Mouse (Mus musculus) embryonic facial prominence, embryonic 12.5 days (tissue): Measurements from ENCODE around the gene Prtn3. TPM values are rescaled to one million over a fixed set of nuclear protein-coding genes. Genes with fewer than 3 reads are reported as not detected.

Source experiments
- ATAC-seq: fragments of 200-750 bp; cut with Nextera tagmentation; 2 replicates; pipeline ENCODE4 v1.8.0; 2017; ENCODE audit not compliant: insufficient number of reproducible peaks, insufficient read depth, low FRiP score, low TSS enrichment
- H3K27ac ChIP-seq: fragments of 300-500 bp; sonication (generic); 2 replicates; pipeline ENCODE4 v1.5.1; 2016; ENCODE audit warnings: mild to moderate bottlenecking
- H3K27me3 ChIP-seq: fragments of 300-500 bp; sonication (generic); 2 replicates; pipeline ENCODE4 v1.6.1; 2016; ENCODE audit warnings: mild to moderate bottlenecking, moderate library complexity
- H3K36me3 ChIP-seq: fragments of 300-500 bp; sonication (generic); 2 replicates; pipeline ENCODE4 v1.6.1; 2016; ENCODE audit warnings: mild to moderate bottlenecking
- H3K4me1 ChIP-seq: fragments of 300-500 bp; sonication (generic); 2 replicates; pipeline ENCODE4 v1.6.1; 2016
- H3K4me2 ChIP-seq: fragments of 300-500 bp; sonication (generic); replicated peaks from 2 replicates; pipeline ENCODE4 v1.6.1; 2016; ENCODE audit warnings: mild to moderate bottlenecking, moderate library complexity
- H3K4me3 ChIP-seq: fragments of 300-500 bp; sonication (generic); 2 replicates; pipeline ENCODE4 v1.5.1; 2016; ENCODE audit warnings: mild to moderate bottlenecking
- H3K9ac ChIP-seq: fragments of 300-500 bp; sonication (generic); 2 replicates; pipeline ENCODE4 v1.6.1; 2016; ENCODE audit warnings: mild to moderate bottlenecking, moderate library complexity
- H3K9me3 ChIP-seq: fragments of 300-500 bp; sonication (generic); 2 replicates; pipeline ENCODE4 v1.6.1; 2016; ENCODE audit warnings: mild to moderate bottlenecking, moderate library complexity
- WGBS: fragments of 180-500 bp; shearing (Covaris S2); methylation state at CpG from one replicate; pipeline ENCODE4 v1.1.7; 2016; 5-methylcytosine and 5-hydroxymethylcytosine counted together
- polyA plus RNA-seq: library from polyadenylated mRNA; unstranded; fragments of >200 nt; fragmentation: Nextera tagmentation; extraction: Ambion mirVana; gene quantifications from 2 replicates; pipeline ENCODE4 v1.2.1, GENCODE M21; 2016

Prtn3 gene
- polyA plus RNA-seq, 1 experiment from 2014 or later = 11.3 TPM

DNA sequence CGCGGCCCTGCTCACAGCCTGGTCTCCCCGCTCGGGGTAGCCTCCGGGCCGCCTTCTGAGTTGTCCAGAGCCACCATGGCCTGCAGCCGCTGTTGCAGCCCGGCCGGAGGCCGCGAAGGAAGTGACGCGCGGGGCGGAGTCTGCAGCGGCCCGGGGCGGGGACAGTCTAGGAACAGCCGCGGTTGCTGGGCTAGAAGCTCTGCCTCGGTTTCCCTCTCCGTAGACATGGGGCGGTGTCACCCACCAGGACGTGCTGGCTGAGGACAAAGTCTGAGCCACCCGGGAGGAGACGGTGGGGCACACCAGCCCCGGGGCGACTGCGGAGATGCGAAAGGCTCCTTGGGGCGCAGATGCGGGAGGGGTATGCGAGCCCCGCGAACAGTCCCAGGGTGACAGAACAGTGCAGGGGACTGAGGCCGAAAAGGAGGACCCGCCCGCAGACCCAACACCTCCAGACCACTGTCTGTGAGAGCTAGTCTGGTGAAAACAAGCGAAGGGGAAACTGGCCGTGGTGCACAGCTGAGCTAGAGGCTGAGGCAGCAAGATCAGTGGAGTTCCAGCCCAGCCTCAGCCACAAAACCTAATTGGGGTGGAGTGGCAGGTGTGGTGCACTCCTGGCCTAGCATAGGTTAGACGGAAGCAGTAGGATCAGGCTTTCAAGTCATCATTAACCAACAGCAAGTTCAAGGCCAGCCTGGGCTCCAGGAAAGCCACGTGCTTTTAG, 42.7 kb downstream of the Prtn3 start, which contains the start of gene Kiss1r:
Gene Kiss1r, plus strand, starts transcription at position 164 of the 724 bp plus-strand sequence.
- Histone ChIP-seq H3K4me3 (peak within 1 kb of the TSS; percentile 77), H3K9ac (peak within 1 kb of the TSS; percentile 95), H3K4me2 (peak within 1 kb of the TSS; percentile 90), H3K9me3 (no peaks in the 10 kb centered on the region), H3K36me3 (peaks cover 8% of the 10 kb centered on the region), H3K27me3 (peaks cover 49% of the 10 kb centered on the region), H3K27ac (peak within 1 kb of the TSS; percentile 67), H3K4me1 (peaks cover 58% of the 10 kb centered on the region)
- WGBS = 2% methylated on average over 42 of the region's 42 CpGs
- peak; percentile 79 for ATAC-seq

DNA sequence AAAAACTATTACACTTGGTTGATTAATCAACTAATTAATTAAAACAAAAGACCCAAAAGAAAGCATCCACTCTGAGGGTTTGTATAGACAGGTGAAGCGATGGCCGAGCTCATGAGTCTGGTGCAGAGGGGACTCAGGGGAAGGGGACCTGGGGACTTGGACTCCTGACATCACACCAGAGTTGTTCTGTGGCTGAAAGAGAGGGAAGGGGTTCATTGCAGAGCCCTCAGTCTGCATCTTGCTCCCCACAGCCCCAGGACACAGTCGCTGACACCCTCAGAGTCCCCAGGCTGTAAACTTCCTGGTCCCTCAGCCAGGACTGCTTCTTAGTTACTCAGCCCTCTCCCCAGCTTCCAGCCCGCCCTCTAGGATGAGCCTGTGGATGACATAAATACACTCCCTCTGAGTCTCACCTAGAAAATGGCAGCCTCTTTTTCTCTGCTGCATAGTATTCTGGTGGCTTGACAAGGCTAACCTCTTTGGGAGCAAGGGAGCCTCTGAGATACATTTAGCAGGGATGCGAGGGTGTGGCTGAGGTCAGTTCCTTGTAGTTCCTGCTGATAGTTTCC, 43.3 kb downstream of the Prtn3 start:
- peaks cover 58% of the 10 kb centered on the region for H3K4me1 ChIP-seq
- no peak for ATAC-seq
- H3K36me3 ChIP-seq = peaks cover 2% of the 10 kb centered on the region; the same call in 1 of the 2 replicates
- H3K4me2 ChIP-seq = peak overlapping the region; percentile 90; the same call in 1 of the 2 replicates
- H3K9ac ChIP-seq = no peak overlapping the region
- peaks cover 55% of the 10 kb centered on the region for H3K27me3 ChIP-seq
- H3K27ac ChIP-seq = no peak overlapping the region
- H3K4me3 ChIP-seq = peak overlapping the region; percentile 77
- no peaks in the 10 kb centered on the region for H3K9me3 ChIP-seq
- 65% methylated on average over 5 of the region's 5 CpGs for WGBS

DNA sequence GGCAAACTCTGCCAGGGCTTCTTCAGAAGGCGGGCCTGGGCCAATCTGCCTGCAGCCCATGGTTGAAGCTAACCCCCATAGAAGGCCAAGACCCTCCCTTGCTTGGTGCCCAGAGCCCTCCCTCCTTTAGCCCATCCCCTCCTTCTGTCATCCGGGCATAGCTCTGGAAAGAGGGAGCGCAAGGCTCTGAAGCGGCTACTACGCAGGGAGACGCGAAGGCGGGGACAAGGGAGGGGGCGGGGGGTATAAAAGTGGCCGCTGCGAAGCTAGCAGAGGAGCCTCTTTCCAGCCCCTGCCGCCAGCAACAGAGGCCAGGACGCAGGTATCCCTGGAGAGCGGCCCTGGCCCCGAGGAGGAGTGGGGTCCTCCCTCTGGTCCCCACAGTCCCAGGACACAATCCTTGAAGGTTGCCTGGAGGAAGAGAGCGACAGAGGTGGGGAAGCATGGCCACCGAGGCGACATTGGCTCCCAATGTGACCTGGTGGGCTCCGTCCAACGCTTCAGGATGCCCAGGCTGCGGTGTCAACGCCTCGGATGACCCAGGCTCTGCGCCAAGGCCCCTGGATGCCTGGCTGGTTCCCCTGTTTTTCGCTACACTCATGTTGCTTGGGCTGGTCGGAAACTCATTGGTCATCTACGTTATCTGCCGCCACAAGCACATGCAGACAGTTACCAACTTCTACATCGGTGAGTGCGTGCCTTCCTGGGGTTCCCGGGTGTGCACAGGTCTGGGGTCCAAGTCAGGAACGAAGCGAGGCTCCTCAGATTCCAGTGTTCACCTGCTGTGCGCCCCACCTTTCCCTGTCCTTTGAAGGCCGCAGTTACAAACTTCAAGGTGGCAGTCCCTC, 44.2 kb downstream of the Prtn3 start:
- H3K27ac ChIP-seq = no peak overlapping the region
- peak overlapping the region; percentile 35 for H3K4me2 ChIP-seq
- 0 out of 2 replicates have a peak overlapping the region, but pooled peaks have one; percentile 11 for H3K9ac ChIP-seq
- peaks cover 58% of the 10 kb centered on the region for H3K4me1 ChIP-seq
- H3K4me3 ChIP-seq = peak overlapping the region; percentile 11
- WGBS = 7% methylated on average over 35 of the region's 35 CpGs
- peaks cover 64% of the 10 kb centered on the region for H3K27me3 ChIP-seq
- no peaks in the 10 kb centered on the region for H3K36me3 ChIP-seq
- no peak for ATAC-seq
- H3K9me3 ChIP-seq = no peaks in the 10 kb centered on the region

DNA sequence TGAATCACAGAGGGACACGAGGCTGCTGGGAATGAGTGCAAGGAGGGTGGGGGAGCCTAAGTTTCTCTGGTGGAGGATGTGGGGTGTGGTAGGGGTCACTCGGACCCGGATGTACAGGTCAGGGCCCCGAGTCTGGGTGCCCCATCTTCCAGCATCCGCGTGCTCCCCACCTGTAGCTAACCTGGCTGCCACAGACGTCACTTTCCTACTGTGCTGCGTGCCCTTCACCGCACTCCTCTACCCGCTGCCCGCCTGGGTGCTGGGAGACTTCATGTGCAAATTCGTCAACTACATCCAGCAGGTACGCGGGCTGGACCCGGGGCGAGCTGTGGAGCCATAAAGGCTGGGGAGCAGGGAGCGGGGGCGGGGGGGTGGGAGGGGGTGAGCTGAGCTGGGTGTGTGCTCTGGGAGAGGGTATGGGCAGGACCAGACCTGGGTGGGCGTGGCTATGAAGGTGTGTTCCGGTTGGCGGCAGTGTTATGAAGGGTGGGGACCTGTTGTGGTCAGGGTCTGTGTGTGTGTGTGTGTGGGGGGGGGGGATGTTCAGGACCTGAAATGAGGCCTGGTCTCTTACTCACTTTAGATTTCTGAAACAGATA, 45.1 kb downstream of the Prtn3 start:
- Histone ChIP-seq H3K4me2 (peak overlapping the region; percentile 35), H3K36me3 (no peaks in the 10 kb centered on the region), H3K4me1 (peaks cover 53% of the 10 kb centered on the region), H3K9ac (no peak overlapping the region), H3K4me3 (peak overlapping the region; percentile 17; the same call in 1 of the 2 replicates), H3K27ac (no peak overlapping the region), H3K27me3 (peaks cover 66% of the 10 kb centered on the region), H3K9me3 (no peaks in the 10 kb centered on the region)
- 2% methylated on average over 21 of the region's 21 CpGs for WGBS
- ATAC-seq = no peak

DNA sequence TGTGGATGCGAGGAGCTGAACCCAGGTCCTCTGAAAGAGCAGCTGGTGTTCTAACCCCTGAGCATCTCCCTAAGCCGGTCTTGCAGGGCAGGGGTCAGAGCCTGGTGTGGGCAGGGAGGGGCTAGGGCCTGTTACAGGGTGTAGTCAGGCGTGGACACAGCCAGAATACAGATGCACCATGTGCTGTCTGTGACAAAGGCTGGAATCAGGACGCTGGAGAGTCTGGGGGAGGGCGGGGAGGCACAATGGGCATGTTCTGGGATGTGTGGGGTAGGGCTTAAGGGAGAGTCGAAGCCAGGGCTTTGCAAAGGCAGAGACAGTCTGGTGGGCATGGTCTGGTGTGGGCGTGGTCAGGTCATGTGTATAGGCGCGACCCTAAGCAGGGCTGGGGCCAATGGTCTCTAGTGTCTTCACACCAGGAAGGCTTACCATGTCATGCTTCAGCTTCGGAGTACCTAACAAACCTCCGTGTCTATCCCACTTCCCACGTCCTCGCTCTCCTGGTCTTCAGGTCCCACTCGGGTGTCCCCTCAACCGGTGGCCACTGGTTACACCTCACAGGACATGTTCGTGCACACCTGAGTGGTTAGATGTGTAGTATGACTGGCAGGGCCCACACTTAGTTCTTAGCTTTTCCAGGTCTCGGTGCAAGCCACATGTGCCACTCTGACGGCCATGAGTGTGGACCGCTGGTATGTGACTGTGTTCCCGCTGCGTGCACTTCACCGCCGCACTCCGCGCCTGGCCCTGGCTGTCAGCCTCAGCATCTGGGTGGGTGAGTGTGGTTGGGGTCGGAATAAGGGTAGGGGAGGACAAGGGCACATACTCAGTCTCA, 46.0 kb downstream of the Prtn3 start:
- Histone ChIP-seq H3K36me3 (no peaks in the 10 kb centered on the region), H3K9ac (0 out of 2 replicates have a peak overlapping the region, but pooled peaks have one; percentile 2), H3K4me2 (peak overlapping the region; percentile 47), H3K4me1 (peaks cover 47% of the 10 kb centered on the region), H3K4me3 (peak overlapping the region; percentile 27), H3K9me3 (no peaks in the 10 kb centered on the region), H3K27ac (no peak overlapping the region), H3K27me3 (peaks cover 66% of the 10 kb centered on the region)
- 15% methylated on average over 26 of the region's 26 CpGs for WGBS
- peak; percentile 24; the same call in 1 of the 2 replicates for ATAC-seq

DNA sequence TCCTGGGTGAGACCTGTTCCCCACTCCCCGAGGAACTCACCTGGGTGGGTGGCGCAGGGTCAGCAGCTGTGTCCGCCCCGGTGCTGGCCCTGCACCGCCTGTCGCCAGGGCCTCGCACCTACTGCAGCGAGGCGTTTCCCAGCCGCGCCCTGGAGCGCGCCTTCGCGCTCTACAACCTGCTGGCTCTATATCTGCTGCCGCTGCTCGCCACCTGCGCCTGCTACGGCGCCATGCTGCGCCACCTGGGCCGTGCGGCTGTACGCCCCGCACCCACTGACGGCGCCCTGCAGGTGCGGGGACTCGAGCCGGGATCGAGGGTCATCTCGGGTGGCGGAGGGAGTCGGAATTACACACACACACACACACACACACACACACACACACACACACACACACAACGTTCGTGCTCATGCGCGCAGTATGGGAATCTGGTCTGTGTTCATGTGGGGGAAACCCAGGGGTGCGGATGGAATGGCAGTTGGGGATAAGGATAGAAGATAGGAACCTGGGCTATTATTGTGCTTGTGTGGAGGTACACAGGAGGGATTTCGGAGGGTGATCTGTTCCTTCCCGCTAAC, 46.8 kb downstream of the Prtn3 start, which contains the start of gene R3hdm4:
Gene R3hdm4, minus strand, starts transcription at position 251 of the 578 bp plus-strand sequence.
- H3K36me3 ChIP-seq = no peaks in the 10 kb centered on the region
- peak within 1 kb of the TSS; percentile 47 for H3K4me2 ChIP-seq
- peaks cover 46% of the 10 kb centered on the region for H3K4me1 ChIP-seq
- peak within 1 kb of the TSS; percentile 31 for H3K9ac ChIP-seq
- 3% methylated on average over 39 of the region's 41 CpGs for WGBS
- no peak for ATAC-seq
- peaks cover 66% of the 10 kb centered on the region for H3K27me3 ChIP-seq
- H3K27ac ChIP-seq = no peak within 1 kb of the TSS
- H3K4me3 ChIP-seq = peak within 1 kb of the TSS; percentile 27
- no peaks in the 10 kb centered on the region for H3K9me3 ChIP-seq

DNA sequence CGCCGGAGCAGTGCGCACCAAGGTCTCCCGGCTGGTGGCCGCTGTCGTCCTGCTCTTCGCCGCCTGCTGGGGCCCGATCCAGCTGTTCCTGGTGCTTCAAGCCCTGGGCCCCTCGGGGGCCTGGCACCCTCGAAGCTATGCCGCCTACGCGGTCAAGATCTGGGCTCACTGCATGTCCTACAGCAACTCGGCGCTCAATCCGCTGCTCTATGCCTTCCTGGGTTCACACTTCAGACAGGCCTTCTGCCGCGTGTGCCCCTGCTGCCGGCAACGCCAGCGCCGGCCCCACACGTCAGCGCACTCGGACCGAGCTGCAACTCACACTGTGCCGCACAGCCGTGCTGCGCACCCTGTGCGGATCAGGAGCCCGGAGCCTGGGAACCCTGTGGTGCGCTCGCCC, 47.3 kb downstream of the Prtn3 start:
- Histone ChIP-seq H3K9ac (peak overlapping the region; percentile 31), H3K36me3 (no peaks in the 10 kb centered on the region), H3K4me3 (peak overlapping the region; percentile 27), H3K27me3 (peaks cover 66% of the 10 kb centered on the region), H3K9me3 (no peaks in the 10 kb centered on the region), H3K4me2 (peak overlapping the region; percentile 47), H3K4me1 (peaks cover 49% of the 10 kb centered on the region), H3K27ac (no peak overlapping the region)
- no peak for ATAC-seq
- WGBS = 1% methylated on average over 34 of the region's 34 CpGs

DNA sequence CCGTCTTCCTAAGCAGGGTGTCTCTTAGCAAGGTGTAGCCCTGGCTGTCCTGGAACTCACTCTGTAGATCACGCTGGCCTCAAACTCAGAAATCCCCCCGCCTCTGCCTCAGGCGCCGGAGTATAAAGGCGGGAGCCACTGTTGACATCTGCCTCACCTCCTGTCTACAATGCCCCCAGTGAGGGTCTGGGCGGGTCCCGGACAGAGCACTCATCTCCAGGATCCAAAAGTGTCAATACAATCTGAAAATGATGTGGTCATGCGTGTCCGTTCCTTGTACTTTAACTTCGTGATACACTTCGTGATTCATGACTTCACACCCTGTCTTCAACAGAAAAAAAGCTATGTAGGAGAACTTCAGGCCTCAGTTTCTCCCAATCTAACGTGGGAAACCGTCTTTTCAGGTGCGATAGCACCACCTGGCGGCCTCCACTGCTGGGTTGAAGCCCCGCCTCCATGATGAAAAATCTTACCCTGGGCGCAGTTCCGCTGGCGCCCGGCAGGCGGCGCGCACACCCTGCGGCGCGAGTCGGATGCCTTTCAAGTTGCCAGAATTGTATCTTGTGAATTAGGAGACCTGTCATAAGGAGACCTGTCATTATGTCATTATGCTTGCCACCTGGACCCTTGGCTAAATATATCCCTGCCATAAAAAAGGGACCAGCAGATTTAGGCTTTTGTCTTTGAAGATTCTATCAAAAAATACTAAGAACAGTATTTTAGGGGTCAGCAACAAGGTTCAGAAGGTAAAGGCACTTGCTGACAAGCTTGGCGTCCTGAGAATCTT, 50.9 kb downstream of the Prtn3 start:
- no peak for ATAC-seq
- Histone ChIP-seq H3K27me3 (peaks cover 35% of the 10 kb centered on the region), H3K4me2 (peak overlapping the region; percentile 86; the same call in 1 of the 2 replicates), H3K36me3 (no peaks in the 10 kb centered on the region), H3K4me1 (peaks cover 46% of the 10 kb centered on the region), H3K4me3 (no peak overlapping the region), H3K9ac (no peak overlapping the region), H3K9me3 (no peaks in the 10 kb centered on the region), H3K27ac (no peak overlapping the region)
- 10% methylated on average over 29 of the region's 29 CpGs for WGBS

DNA sequence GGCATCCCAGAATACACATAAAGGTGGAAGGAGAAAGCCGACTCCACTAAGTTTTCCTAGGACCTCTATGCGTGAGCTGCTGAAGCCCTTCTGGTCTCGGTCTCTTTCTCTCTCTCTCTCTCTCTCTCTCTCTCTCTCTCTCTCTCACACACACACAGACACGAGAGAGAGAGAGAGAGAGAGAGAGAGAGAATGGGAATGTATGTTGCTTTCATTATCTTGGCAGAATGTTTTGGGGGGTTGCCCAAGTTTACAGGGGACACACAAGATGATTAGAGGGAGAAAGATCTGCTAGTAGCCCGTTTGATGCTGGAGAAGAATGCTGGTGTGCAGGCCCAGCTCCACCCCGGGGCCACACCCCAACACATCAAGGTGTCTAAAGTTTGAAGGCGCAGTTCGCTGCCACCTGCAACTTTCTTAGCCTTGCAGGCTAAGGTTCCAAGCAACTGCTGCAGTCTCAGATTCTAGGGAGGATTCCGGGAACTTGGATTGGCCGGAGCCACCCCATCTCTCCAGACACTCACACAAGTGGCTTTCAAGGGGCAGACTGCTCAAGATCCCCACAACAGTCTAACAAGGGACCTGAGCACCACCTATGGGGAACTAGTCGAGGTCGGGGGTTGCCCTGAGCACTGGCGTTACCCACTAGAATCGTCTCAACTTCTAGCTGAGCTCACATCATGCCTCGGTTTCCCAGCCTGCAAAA, 51.7 kb downstream of the Prtn3 start:
- H3K4me2 ChIP-seq = peak overlapping the region; percentile 86
- peak overlapping the region; percentile 97 for H3K27ac ChIP-seq
- H3K4me1 ChIP-seq = peaks cover 38% of the 10 kb centered on the region
- no peaks in the 10 kb centered on the region for H3K9me3 ChIP-seq
- peak overlapping the region; percentile 96 for H3K4me3 ChIP-seq
- ATAC-seq = peak; percentile 3; the same call in 1 of the 2 replicates
- peaks cover 5% of the 10 kb centered on the region for H3K36me3 ChIP-seq
- H3K9ac ChIP-seq = peak overlapping the region; percentile 91
- peaks cover 27% of the 10 kb centered on the region for H3K27me3 ChIP-seq
- WGBS = 13% methylated on average over 14 of the region's 15 CpGs
